In genomic region chr1:185500602-185501001, GRCm38 (mm10) we compare ENCODE assay signal across 28 mouse cellular contexts. TPM values are rescaled to one million over a fixed set of nuclear protein-coding genes. Genes with fewer than 3 reads are reported as not detected.
A peak's percentile ranks its signal among the peaks of the same experiment; 100 is the strongest.
DNase-seq lines count a peak whose midpoint lies in the region; ATAC-seq and TF ChIP-seq lines count a peak whose summit lies in the region.
"Had no signal": no experiment of that assay in that cellular context is flagged by ENCODE, and none has a peak within 500 bp of the region (broad histone marks: within the 10 kb centered on the region; RNA-seq: fewer than 3 reads in every experiment).

No protein-coding gene starts in this region.

- DNase-seq in cerebellum, postnatal 10 days: peak; percentile 57 to 68
- no peak for DNase-seq in cerebellum, adult 8-10 months
- peak; percentile 54 for DNase-seq in forebrain, embryonic 14.5 days (ENCODE audit: low spot score)
- DNase-seq in forebrain, embryonic 10.5 days (ENCODE audit: extremely low spot score, low spot score): no peak
- DNase-seq in left cerebral cortex, postnatal 4 days: peak; percentile 40
- no peak for DNase-seq in left cerebral cortex, postnatal 36 days (ENCODE audit: low spot score in 2 of 2)
- DNase-seq in forebrain, postnatal 0 days: peak; percentile 66
- no peak for DNase-seq in spleen, postnatal 14 days (ENCODE audit: low spot score in 2 of 2)
- DNase-seq: adrenal gland, adult 8-10 months; adrenal gland, postnatal 25 days; cerebellum, adult 11 months; cerebellum, adult 2 months; cerebellum, postnatal 25 days; gastrocnemius, postnatal 10 days; gastrocnemius, postnatal 36 days; kidney, adult 18-20 months had no signal

- H3K27ac ChIP-seq in forebrain, embryonic 14.5 days (ENCODE audit: low read depth, low read length): no peak overlapping the region
- no peak overlapping the region for H3K27ac ChIP-seq in forebrain, embryonic 10.5 days
- H3K27ac ChIP-seq in forebrain, postnatal 0 days (ENCODE audit: low read depth, low read length): no peak overlapping the region
- H3K27ac ChIP-seq: embryonic facial prominence, embryonic 12.5 days; embryonic facial prominence, embryonic 15.5 days; hindbrain, embryonic 12.5 days; hindbrain, embryonic 15.5 days had no signal

- no peak overlapping the region for H3K4me2 ChIP-seq in forebrain, embryonic 14.5 days (ENCODE audit: low read length)
- no peak overlapping the region for H3K4me2 ChIP-seq in forebrain, postnatal 0 days (ENCODE audit: low read depth)
- H3K4me2 ChIP-seq: embryonic facial prominence, embryonic 12.5 days; embryonic facial prominence, embryonic 15.5 days; heart, embryonic 11.5 days; hindbrain, embryonic 12.5 days; hindbrain, embryonic 15.5 days had no signal

- ATAC-seq in forebrain, embryonic 14.5 days: peak; percentile 71; the same call in 1 of the 2 replicates
- ATAC-seq in forebrain, postnatal 0 days: 0 out of 2 replicates have a peak, but pooled peaks have one; percentile 10
- ATAC-seq: activated CD4-positive, CD25-positive, alpha-beta regulatory T cell, adult 4 months; inflammation-experienced regulatory T-cells, adult 6 months; intestine, embryonic 16.5 days had no signal

- H3K4me1 ChIP-seq in forebrain, embryonic 14.5 days (ENCODE audit: control insufficient read depth, insufficient read depth, low read length): peaks cover 8% of the 10 kb centered on the region; the same call in 1 of the 2 replicates
- no peaks in the 10 kb centered on the region for H3K4me1 ChIP-seq in forebrain, embryonic 10.5 days
- H3K4me1 ChIP-seq in forebrain, postnatal 0 days (ENCODE audit: insufficient read depth): no peaks in the 10 kb centered on the region
- H3K4me1 ChIP-seq: embryonic facial prominence, embryonic 12.5 days; embryonic facial prominence, embryonic 15.5 days; hindbrain, embryonic 12.5 days had no signal

- WGBS in forebrain, embryonic 14.5 days: 73% methylated on average over 7 of the region's 7 CpGs
- 79% methylated on average over 7 of the region's 7 CpGs for WGBS in forebrain, embryonic 10.5 days
- WGBS in forebrain, postnatal 0 days: 58% methylated on average over 7 of the region's 7 CpGs

- no peak for TF ChIP-seq CTCF in forebrain, postnatal 0 days (IDR thresholded peaks at IDR 0.05; ENCODE audit: low read depth)

- no peak overlapping the region for H3K9ac ChIP-seq in forebrain, embryonic 14.5 days (ENCODE audit: low read length)
- no peak overlapping the region for H3K9ac ChIP-seq in forebrain, postnatal 0 days
- H3K9ac ChIP-seq: embryonic facial prominence, embryonic 12.5 days; embryonic facial prominence, embryonic 15.5 days; hindbrain, embryonic 12.5 days; hindbrain, embryonic 15.5 days had no signal

- intact Hi-C loops in left cerebral cortex, postnatal 4 days (cut with DNase I): loop anchor here (5.0 to 10.0 kb wide), 2 partner anchors 66 to 93 kb away; no protein-coding TSS in a partner anchor
- intact Hi-C loops in left cerebral cortex, postnatal 36 days (cut with DNase I): loop anchor here (5.0 kb wide), 1 partner anchor 78 kb away; no protein-coding TSS in a partner anchor

- H3K9me3 ChIP-seq in forebrain, embryonic 14.5 days (replicated peaks; ENCODE audit: control insufficient read depth, low read length): no peaks in the 10 kb centered on the region
- H3K9me3 ChIP-seq in forebrain, embryonic 10.5 days: no peaks in the 10 kb centered on the region
- H3K9me3 ChIP-seq in forebrain, postnatal 0 days (ENCODE audit: low read length): no peaks in the 10 kb centered on the region
- H3K9me3 ChIP-seq: embryonic facial prominence, embryonic 12.5 days; embryonic facial prominence, embryonic 15.5 days; hindbrain, embryonic 12.5 days; hindbrain, embryonic 15.5 days had no signal

- no peak overlapping the region for H3K4me3 ChIP-seq in forebrain, embryonic 14.5 days (ENCODE audit: low read depth, low read length)
- no peak overlapping the region for H3K4me3 ChIP-seq in forebrain, embryonic 10.5 days
- no peak overlapping the region for H3K4me3 ChIP-seq in forebrain, postnatal 0 days (ENCODE audit: low read depth, low read length)
- H3K4me3 ChIP-seq: embryonic facial prominence, embryonic 12.5 days; embryonic facial prominence, embryonic 15.5 days; hindbrain, embryonic 12.5 days; hindbrain, embryonic 15.5 days had no signal

- no peaks in the 10 kb centered on the region for H3K27me3 ChIP-seq in forebrain, embryonic 14.5 days (replicated peaks; ENCODE audit: control insufficient read depth, insufficient read depth, low read length)
- no peaks in the 10 kb centered on the region for H3K27me3 ChIP-seq in forebrain, embryonic 10.5 days (ENCODE audit: poor library complexity, severe bottlenecking)
- H3K27me3 ChIP-seq in forebrain, postnatal 0 days (ENCODE audit: insufficient read depth, low read length): no peaks in the 10 kb centered on the region
- H3K27me3 ChIP-seq: embryonic facial prominence, embryonic 12.5 days; embryonic facial prominence, embryonic 15.5 days; hindbrain, embryonic 12.5 days; hindbrain, embryonic 15.5 days had no signal

- no peaks in the 10 kb centered on the region for H3K36me3 ChIP-seq in forebrain, embryonic 14.5 days (ENCODE audit: control insufficient read depth, insufficient read depth, low read length)
- no peaks in the 10 kb centered on the region for H3K36me3 ChIP-seq in forebrain, embryonic 10.5 days (replicated peaks)
- H3K36me3 ChIP-seq in forebrain, postnatal 0 days (ENCODE audit: insufficient read depth): no peaks in the 10 kb centered on the region
- H3K36me3 ChIP-seq: embryonic facial prominence, embryonic 12.5 days; embryonic facial prominence, embryonic 15.5 days; hindbrain, embryonic 12.5 days; hindbrain, embryonic 15.5 days had no signal

RNA-seq across cellular contexts. Expression of gene Slc30a10, which starts 46.0 kb away (rescaled TPM):
- 10.5 and 11.0 TPM in 2 replicates for polyA plus RNA-seq in forebrain, embryonic 14.5 days (2014; fragmentation: Nextera tagmentation; extraction: Ambion mirVana)
- polyA plus RNA-seq in forebrain, embryonic 10.5 days (2016; fragmentation: Nextera tagmentation; extraction: Ambion mirVana): 1.6 and 2.0 TPM in 2 replicates
- 10 to 100 TPM; 14.7 to 16.2 TPM for total RNA-seq in left cerebral cortex, postnatal 4 days (2021)
- 1 to 10 TPM; 7.9 to 9.4 TPM for total RNA-seq in left cerebral cortex, postnatal 36 days (2021)
- 12.9 and 15.8 TPM in 2 replicates for total RNA-seq in forebrain, postnatal 0 days (2014; rRNA removed)
- polyA plus RNA-seq in forebrain, postnatal 0 days (2015; fragmentation: Nextera tagmentation; extraction: Ambion mirVana): 3.2 and 5.0 TPM in 2 replicates
- total RNA-seq: adrenal gland, adult 8-10 months; adrenal gland, postnatal 25 days; gastrocnemius, postnatal 36 days; granulocyte monocyte progenitor cell, adult 5-6 weeks; heart, adult 8-10 months; heart, postnatal 25 days; hematopoietic stem cell, adult 5-6 weeks had no signal
- polyA plus RNA-seq: activated CD4-positive, CD25-positive, alpha-beta regulatory T cell, adult 4 months; inflammation-experienced regulatory T-cells, adult 6 months had no signal

Comparison
In these comparisons a context has a peak if more than half of its experiments do, and no peak if none do; other contexts are left out.
1. DNase-seq: peak in cerebellum, postnatal 10 days (2 of 2), forebrain, embryonic 14.5 days (single experiment), left cerebral cortex, postnatal 4 days (single experiment) and forebrain, postnatal 0 days (single experiment); none in cerebellum, adult 8-10 months (single experiment), forebrain, embryonic 10.5 days (single experiment), left cerebral cortex, postnatal 36 days (0 of 2) and spleen, postnatal 14 days (0 of 2).